Mouse (Mus musculus): ENCODE measurements around the gene Cacna2d2. TPM values are rescaled to one million over a fixed set of nuclear protein-coding genes. Genes with fewer than 3 reads are reported as not detected.
A peak's percentile ranks its signal among the peaks of the same experiment; 100 is the strongest.

Gene Cacna2d2
- total and polyA plus RNA-seq, 3 experiments: 0.67 TPM; not detected in 2

GRCm38 (mm10) chr9:107571534-107572326 lies 172.3 kb downstream of the Cacna2d2 start:
- peaks cover 9 to 47% of the 10 kb centered on the region in 2 experiments for H3K4me1 ChIP-seq (ENCODE audit: control insufficient read depth in 1 of 2, insufficient read depth in 2 of 2, low read length in 2 of 2)
- H3K79me2 ChIP-seq (ENCODE audit: control insufficient read depth, insufficient read depth, low read length, poor library complexity): peaks cover 14% of the 10 kb centered on the region
- H3K36me3 ChIP-seq (ENCODE audit: control insufficient read depth in 1 of 2, insufficient read depth in 2 of 2, low read length in 2 of 2): peaks cover 0 to 30% of the 10 kb centered on the region in 2 experiments; a peak in 2 of 4 replicates
- peak; percentile 54 for DNase-seq (ENCODE audit: low read depth, low spot score)
- TF ChIP-seq BHLHE40 (IDR thresholded peaks at IDR 0.05; ENCODE audit: borderline replicate concordance, low read depth, low read length): 0 out of 2 replicates have a peak, but pooled peaks have one; percentile 7
- no peak for TF ChIP-seq JUND (IDR thresholded peaks at IDR 0.05; ENCODE audit: low read depth, low read length)
- TF ChIP-seq NRF1 (IDR thresholded peaks at IDR 0.05; ENCODE audit: insufficient read depth, low read depth, low read length, poor library complexity, severe bottlenecking): no peak
- TF ChIP-seq USF2 (IDR thresholded peaks at IDR 0.05; ENCODE audit: borderline replicate concordance in 1 of 2, insufficient read depth in 1 of 2, low read depth in 1 of 2, low read length in 2 of 2): no peak
- peak; percentile 98 for TF ChIP-seq ETS1 (IDR thresholded peaks at IDR 0.05; ENCODE audit: low read depth, low read length)
- no peak for TF ChIP-seq ZKSCAN1 (IDR thresholded peaks at IDR 0.05; ENCODE audit: low read depth, low read length)
- TF ChIP-seq MEF2A (IDR thresholded peaks at IDR 0.05; ENCODE audit: extremely low read depth, insufficient replicate concordance, low read depth, low read length, poor library complexity, severe bottlenecking): no peak
- TF ChIP-seq MAZ (IDR thresholded peaks at IDR 0.05; ENCODE audit: low read depth, low read length): 0 out of 2 replicates have a peak, but pooled peaks have one; percentile 51
- no peak for TF ChIP-seq KAT2A (conservative IDR thresholded peaks at IDR 0.05; ENCODE audit: low read depth, low read length)
- peak; percentile 45 to 71; a peak in 3 of 4 replicates for TF ChIP-seq EP300 (IDR thresholded peaks at IDR 0.05; ENCODE audit: low read depth in 1 of 2, low read length in 2 of 2)
- TF ChIP-seq SMC3 (IDR thresholded peaks at IDR 0.05; ENCODE audit: low read depth, low read length): no peak
- no peak for TF ChIP-seq POLR2A (IDR thresholded peaks at IDR 0.05; ENCODE audit: control insufficient read depth in 1 of 2, insufficient read depth in 1 of 2, low read depth in 1 of 2, low read length in 2 of 2, poor library complexity in 1 of 2)
- no peak for TF ChIP-seq MXI1 (IDR thresholded peaks at IDR 0.05; ENCODE audit: low read depth, low read length)
- no peak for TF ChIP-seq ZMIZ1 (IDR thresholded peaks at IDR 0.05; ENCODE audit: low read depth, low read length)
- TF ChIP-seq CHD2 (IDR thresholded peaks at IDR 0.05; ENCODE audit: low read length): no peak
- 0 out of 2 replicates have a peak, but pooled peaks have one; percentile 28 for TF ChIP-seq RCOR1 (IDR thresholded peaks at IDR 0.05; ENCODE audit: low read depth, low read length)
- no peak for TF ChIP-seq MYB (IDR thresholded peaks at IDR 0.05; ENCODE audit: low read depth, low read length)
- TF ChIP-seq TCF12 (IDR thresholded peaks at IDR 0.05; ENCODE audit: low read depth, low read length): no peak
- peak; percentile 49 for TF ChIP-seq HCFC1 (IDR thresholded peaks at IDR 0.05; ENCODE audit: low read depth, low read length)
- TF ChIP-seq TBP (IDR thresholded peaks at IDR 0.05; ENCODE audit: low read depth, low read length): no peak
- TF ChIP-seq GATA1 (IDR thresholded peaks at IDR 0.05; ENCODE audit: low read depth, low read length): peak; percentile 46; the same call in 1 of the 2 replicates
- no peak for TF ChIP-seq MYC (IDR thresholded peaks at IDR 0.05; ENCODE audit: low read depth, low read length)
- TF ChIP-seq UBTF (IDR thresholded peaks at IDR 0.05; ENCODE audit: borderline replicate concordance, insufficient read depth, low read depth, low read length): no peak
- no peak for TF ChIP-seq CHD1 (IDR thresholded peaks at IDR 0.05; ENCODE audit: low read depth, low read length)
- TF ChIP-seq ZNF384 (IDR thresholded peaks at IDR 0.05; ENCODE audit: low read depth, low read length): no peak
- TF ChIP-seq POLR2AphosphoS2 (IDR thresholded peaks at IDR 0.05; ENCODE audit: low read length): no peak
- TF ChIP-seq NELFE (IDR thresholded peaks at IDR 0.05; ENCODE audit: low read depth, low read length): no peak
- no peak for TF ChIP-seq MAX (IDR thresholded peaks at IDR 0.05; ENCODE audit: low read length)
- H3K4me3 ChIP-seq (ENCODE audit: control insufficient read depth in 1 of 2, insufficient read depth in 1 of 2, low read depth in 2 of 2, low read length in 2 of 2): no peak overlapping the region
- no peaks in the 10 kb centered on the region for H3K9me3 ChIP-seq (replicated peaks; ENCODE audit: insufficient read depth, low read length)
- H3K9ac ChIP-seq (ENCODE audit: control insufficient read depth, low read depth, low read length, poor library complexity, severe bottlenecking): peak overlapping the region; percentile 18; the same call in 1 of the 2 replicates
- no peaks in the 10 kb centered on the region for H3K27me3 ChIP-seq (ENCODE audit: control insufficient read depth in 1 of 2, insufficient read depth in 2 of 2, low read length in 2 of 2)
- H3K27ac ChIP-seq (ENCODE audit: control insufficient read depth, low read depth, low read length): peak overlapping the region; percentile 58
